Comparison of ENCODE assay signal across 22 mouse cellular contexts in genomic region chr4:132961866-132962265, GRCm38 (mm10). TPM values are rescaled to one million over a fixed set of nuclear protein-coding genes. Genes with fewer than 3 reads are reported as not detected.
DNase-seq lines count a peak whose midpoint lies in the region; ATAC-seq and TF ChIP-seq lines count a peak whose summit lies in the region.
"Had no signal": no experiment of that assay in that cellular context is flagged by ENCODE, and none has a peak within 500 bp of the region (broad histone marks: within the 10 kb centered on the region; RNA-seq: fewer than 3 reads in every experiment).

No protein-coding gene starts in this region.

- no peak overlapping the region for H3K9ac ChIP-seq in forebrain, embryonic 13.5 days
- H3K9ac ChIP-seq in heart, embryonic 13.5 days: no peak overlapping the region
- H3K9ac ChIP-seq: hindbrain, embryonic 12.5 days had no signal

- intact Hi-C loops in heart, postnatal 36 days (cut with DNase I): loop anchor here (2.0 kb wide), 1 partner anchor 13 kb away; the partner anchor contains the start of gene Fgr

- H3K4me2 ChIP-seq in forebrain, embryonic 13.5 days: no peak overlapping the region
- no peak overlapping the region for H3K4me2 ChIP-seq in heart, embryonic 13.5 days
- H3K4me2 ChIP-seq: hindbrain, embryonic 12.5 days had no signal

- no peak for ATAC-seq in forebrain, embryonic 13.5 days
- no peak for ATAC-seq in heart, embryonic 13.5 days (ENCODE audit: extremely low read depth, insufficient number of reproducible peaks, low FRiP score, low TSS enrichment)
- no peak for ATAC-seq in megakaryocyte progenitor cell, adult 5-6 weeks (replicated peaks; ENCODE audit: poor library complexity)
- ATAC-seq: forebrain, embryonic 14.5 days; inflammation-experienced regulatory T-cells, adult 6 months had no signal

- TF ChIP-seq CTCF in spleen, adult 2 months (IDR thresholded peaks at IDR 0.05; ENCODE audit: extremely low read depth, insufficient read depth, insufficient read length, insufficient replicate concordance): no peak

- no peak for DNase-seq in forebrain, embryonic 10.5 days (ENCODE audit: extremely low spot score, low spot score)
- no peak for DNase-seq in heart, postnatal 36 days
- no peak for DNase-seq in spleen, adult 2 months (ENCODE audit: low read depth in 1 of 2, low spot score in 2 of 2)
- no peak for DNase-seq in spleen, postnatal 14 days (ENCODE audit: low spot score in 2 of 2)
- DNase-seq: adrenal gland, postnatal 25 days; cerebellum, adult 9-10 months; gastrocnemius, postnatal 36 days; kidney, adult 2 months; kidney, postnatal 14 days; liver; lung, adult 18-20 months; thymus, adult 18-20 months; thymus, postnatal 4 days had no signal

- H3K27me3 ChIP-seq in forebrain, embryonic 10.5 days (ENCODE audit: poor library complexity, severe bottlenecking): no peaks in the 10 kb centered on the region
- H3K27me3 ChIP-seq in forebrain, embryonic 13.5 days: no peaks in the 10 kb centered on the region
- H3K27me3 ChIP-seq in heart, embryonic 13.5 days (replicated peaks): no peaks in the 10 kb centered on the region
- no peaks in the 10 kb centered on the region for H3K27me3 ChIP-seq in spleen, adult 2 months (ENCODE audit: control insufficient read depth, insufficient read depth, low read length)
- H3K27me3 ChIP-seq: hindbrain, embryonic 12.5 days had no signal

- no peaks in the 10 kb centered on the region for H3K79me2 ChIP-seq in macrophage (ENCODE audit: inconsistent target)

- H3K4me1 ChIP-seq in forebrain, embryonic 10.5 days: peaks cover 58% of the 10 kb centered on the region
- H3K4me1 ChIP-seq in forebrain, embryonic 13.5 days: peaks cover 39% of the 10 kb centered on the region
- H3K4me1 ChIP-seq in heart, embryonic 13.5 days: peaks cover 50% of the 10 kb centered on the region
- H3K4me1 ChIP-seq in spleen, adult 2 months (ENCODE audit: control insufficient read depth, insufficient read depth, insufficient read length): peaks cover 32% of the 10 kb centered on the region

- TF ChIP-seq POLR2A in spleen, adult 2 months (IDR thresholded peaks at IDR 0.05; ENCODE audit: low read depth, low read length): no peak

- H3K36me3 ChIP-seq in forebrain, embryonic 10.5 days (replicated peaks): no peaks in the 10 kb centered on the region
- no peaks in the 10 kb centered on the region for H3K36me3 ChIP-seq in forebrain, embryonic 13.5 days (ENCODE audit: poor library complexity, severe bottlenecking)
- no peaks in the 10 kb centered on the region for H3K36me3 ChIP-seq in heart, embryonic 13.5 days
- no peaks in the 10 kb centered on the region for H3K36me3 ChIP-seq in spleen, adult 2 months (ENCODE audit: control insufficient read depth, insufficient read depth, low read length)
- no peaks in the 10 kb centered on the region for H3K36me3 ChIP-seq in macrophage (ENCODE audit: inconsistent target)
- H3K36me3 ChIP-seq: embryonic facial prominence, embryonic 10.5 days; hindbrain, embryonic 12.5 days had no signal

- no peak overlapping the region for H3K4me3 ChIP-seq in forebrain, embryonic 10.5 days
- H3K4me3 ChIP-seq in forebrain, embryonic 13.5 days: no peak overlapping the region
- H3K4me3 ChIP-seq in heart, embryonic 13.5 days: no peak overlapping the region
- no peak overlapping the region for H3K4me3 ChIP-seq in spleen, adult 2 months (ENCODE audit: extremely low read depth, insufficient read depth, insufficient read length)
- no peak overlapping the region for H3K4me3 ChIP-seq in macrophage (ENCODE audit: inconsistent target)
- H3K4me3 ChIP-seq: embryonic facial prominence, embryonic 10.5 days; hindbrain, embryonic 12.5 days had no signal

- 87% methylated on average over 5 of the region's 5 CpGs for WGBS in forebrain, embryonic 10.5 days
- 78% methylated on average over 5 of the region's 5 CpGs for WGBS in forebrain, embryonic 13.5 days
- WGBS in heart, embryonic 13.5 days: 78% methylated on average over 5 of the region's 5 CpGs
- 84% methylated on average over 5 of the region's 5 CpGs for WGBS in spleen, adult 2 months
- WGBS in macrophage (ENCODE audit: missing documents): 97% methylated on average over 5 of the region's 5 CpGs

- peak overlapping the region; percentile 25; the same call in 1 of the 2 replicates for H3K27ac ChIP-seq in forebrain, embryonic 10.5 days
- no peak overlapping the region for H3K27ac ChIP-seq in forebrain, embryonic 13.5 days
- H3K27ac ChIP-seq in heart, embryonic 13.5 days (replicated peaks): peak overlapping the region; percentile 96
- H3K27ac ChIP-seq in spleen, adult 2 months (ENCODE audit: insufficient read depth, low read length): peak overlapping the region; percentile 75
- H3K27ac ChIP-seq in macrophage: peak overlapping the region; percentile 22
- H3K27ac ChIP-seq: hindbrain, embryonic 12.5 days had no signal

- H3K9me3 ChIP-seq in forebrain, embryonic 10.5 days: no peaks in the 10 kb centered on the region
- H3K9me3 ChIP-seq in forebrain, embryonic 13.5 days (replicated peaks): no peaks in the 10 kb centered on the region
- H3K9me3 ChIP-seq in heart, embryonic 13.5 days: no peaks in the 10 kb centered on the region
- H3K9me3 ChIP-seq: embryonic facial prominence, embryonic 10.5 days; hindbrain, embryonic 12.5 days had no signal

RNA-seq across cellular contexts. Expression of gene Fgr, which starts 12.0 kb away (rescaled TPM):
- polyA plus RNA-seq in forebrain, embryonic 10.5 days (2016; fragmentation: Nextera tagmentation; extraction: Ambion mirVana): 0.06 and 0.11 TPM in 2 replicates
- polyA plus RNA-seq in forebrain, embryonic 13.5 days (2015; fragmentation: Nextera tagmentation; extraction: Ambion mirVana): not detected in 2 replicates
- polyA plus RNA-seq in heart, embryonic 13.5 days (2015; fragmentation: Nextera tagmentation; extraction: Ambion mirVana): 0.21 and 0.23 TPM in 2 replicates
- total RNA-seq in heart, postnatal 36 days (2021): under 1 TPM; 0.31 to 0.60 TPM
- 37.5 and 39.9 TPM in 2 replicates for polyA plus RNA-seq in spleen, adult 2 months (2012; rRNA removed)
- total RNA-seq in macrophage (2018; cell fraction: chromatin; rRNA removed): 1 to 10 TPM in 13 of 26 experiments, under 1 TPM in 13; 0.33 to 4.1 (median 1.1) TPM
- total RNA-seq in macrophage (2018; cell fraction: cytosol; rRNA removed): 1 to 10 TPM in 20 of 26 experiments, under 1 TPM in 6; 0.75 to 2.5 (median 1.3) TPM
- total RNA-seq in macrophage (2018; cell fraction: nucleus; rRNA removed): 1 to 10 TPM in 24 of 26 experiments, under 1 TPM in 2; 0.96 to 7.2 (median 2.8) TPM
- polyA plus RNA-seq in macrophage (2018): 0.91 to 1.8 TPM (median 1.2 TPM) in 3 replicates
- total RNA-seq in megakaryocyte progenitor cell, adult 5-6 weeks (2015): 3.2 and 3.4 TPM in 2 replicates
- total RNA-seq in megakaryocyte progenitor cell, adult 5-6 weeks (2017): 2.5 and 3.0 TPM in 2 replicates
- total RNA-seq: MEL had no signal

RNA-seq across cellular contexts. Expression of gene Fam76a, which starts 39.5 kb away (rescaled TPM):
- 29.7 and 32.2 TPM in 2 replicates for polyA plus RNA-seq in forebrain, embryonic 10.5 days (2016; fragmentation: Nextera tagmentation; extraction: Ambion mirVana)
- polyA plus RNA-seq in forebrain, embryonic 13.5 days (2015; fragmentation: Nextera tagmentation; extraction: Ambion mirVana): 35.2 and 43.5 TPM in 2 replicates
- polyA plus RNA-seq in heart, embryonic 13.5 days (2015; fragmentation: Nextera tagmentation; extraction: Ambion mirVana): 34.8 and 35.6 TPM in 2 replicates
- 10 to 100 TPM; 42.3 to 46.4 TPM for total RNA-seq in heart, postnatal 36 days (2021)
- polyA plus RNA-seq in spleen, adult 2 months (2012; rRNA removed): 7.2 and 9.1 TPM in 2 replicates
- total RNA-seq in macrophage (2018; cell fraction: chromatin; rRNA removed): 10 to 100 TPM; 11.8 to 30.4 (median 22.7) TPM
- 10 to 100 TPM; 32.4 to 54.6 (median 38.8) TPM for total RNA-seq in macrophage (2018; cell fraction: cytosol; rRNA removed)
- 10 to 100 TPM; 19.3 to 44.5 (median 33.7) TPM for total RNA-seq in macrophage (2018; cell fraction: nucleus; rRNA removed)
- polyA plus RNA-seq in macrophage (2018): 29.8 to 49.7 TPM (median 31.3 TPM) in 3 replicates
- 17.9 and 18.0 TPM in 2 replicates for total RNA-seq in megakaryocyte progenitor cell, adult 5-6 weeks (2015)
- total RNA-seq in megakaryocyte progenitor cell, adult 5-6 weeks (2017): 31.5 and 42.0 TPM in 2 replicates

RNA-seq across cellular contexts. Expression of gene Ahdc1, which starts 49.2 kb away (rescaled TPM):
- 5.8 and 7.4 TPM in 2 replicates for polyA plus RNA-seq in forebrain, embryonic 10.5 days (2016; fragmentation: Nextera tagmentation; extraction: Ambion mirVana)
- polyA plus RNA-seq in forebrain, embryonic 13.5 days (2015; fragmentation: Nextera tagmentation; extraction: Ambion mirVana): 7.3 and 8.1 TPM in 2 replicates
- polyA plus RNA-seq in heart, embryonic 13.5 days (2015; fragmentation: Nextera tagmentation; extraction: Ambion mirVana): 6.5 and 6.9 TPM in 2 replicates
- total RNA-seq in heart, postnatal 36 days (2021): 10 to 100 TPM; 41.9 to 50.8 TPM
- 24.3 and 25.1 TPM in 2 replicates for polyA plus RNA-seq in spleen, adult 2 months (2012; rRNA removed)
- total RNA-seq in macrophage (2018; cell fraction: chromatin; rRNA removed): 10 to 100 TPM in 10 of 26 experiments, 1 to 10 TPM in 15, under 1 TPM in 1; 0.39 to 18.0 (median 9.1) TPM
- total RNA-seq in macrophage (2018; cell fraction: cytosol; rRNA removed): 1 to 10 TPM in 22 of 26 experiments, under 1 TPM in 4; 0.29 to 5.1 (median 2.6) TPM
- 10 to 100 TPM in 2 of 26 experiments, 1 to 10 TPM in 22, under 1 TPM in 2; 0.53 to 12.4 (median 4.9) TPM for total RNA-seq in macrophage (2018; cell fraction: nucleus; rRNA removed)
- polyA plus RNA-seq in macrophage (2018): 1.3 to 2.2 TPM (median 1.6 TPM) in 3 replicates
- 4.1 and 5.3 TPM in 2 replicates for total RNA-seq in megakaryocyte progenitor cell, adult 5-6 weeks (2015)
- 0.81 and 3.8 TPM in 2 replicates for total RNA-seq in megakaryocyte progenitor cell, adult 5-6 weeks (2017)

Comparison
In these comparisons a context has a peak if more than half of its experiments do, and no peak if none do; other contexts are left out.
1. RNA of gene Fgr, which starts 12.0 kb away (polyA plus RNA-seq): 37.5 to 39.9 TPM in spleen, adult 2 months; 0.91 to 1.8 TPM in macrophage, 0.21 to 0.23 TPM in heart, embryonic 13.5 days, 0.06 to 0.11 TPM in forebrain, embryonic 10.5 days and not detected in forebrain, embryonic 13.5 days; every median in the first group is over 10 times any median in the second.